Mouse (Mus musculus): ENCODE measurements at regions not wholly inside any gene's neighbourhood (a gene's known extent, or its start where the extent isn't known, plus 50 kb on each side); places are given as distances from the start of the nearest gene placed in this dataset.

GRCm38 (mm10) chr17:79414006-79414405 is 59.1 kb upstream of the Cdc42ep3 start:
- no peak for ATAC-seq (ENCODE audit: poor library complexity, severe bottlenecking)

- ATAC-seq (ENCODE audit: poor library complexity, severe bottlenecking): no peak
Observed at GRCm38 (mm10) chr17:79417953-79418352, 63.1 kb upstream of the Cdc42ep3 start.

GRCm38 (mm10) chr17:79421618-79422017 is 66.7 kb upstream of the Cdc42ep3 start:
- no peak for ATAC-seq (ENCODE audit: poor library complexity, severe bottlenecking)

DNA sequence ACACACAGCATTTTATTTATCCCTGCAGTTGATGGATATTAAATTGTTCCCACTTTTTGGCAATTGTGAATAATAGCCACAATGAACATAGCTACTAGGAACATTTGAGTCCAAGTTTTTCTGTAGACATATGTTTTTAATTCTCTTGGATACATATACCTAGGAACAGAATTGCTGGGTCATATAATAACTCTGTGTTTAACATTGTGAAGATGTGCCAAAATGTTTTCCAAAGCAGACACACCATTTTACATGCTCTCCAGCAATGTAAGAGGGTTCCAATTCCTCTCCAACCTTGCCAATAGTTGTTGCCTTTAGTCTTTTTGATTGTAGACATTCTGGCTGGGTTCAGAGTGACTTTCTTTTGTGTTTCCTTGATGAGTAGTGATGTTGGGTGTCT is 84.3 kb upstream of the Cdc42ep3 start:
- ATAC-seq (ENCODE audit: poor library complexity, severe bottlenecking): no peak

- peak; percentile 76 for ATAC-seq (ENCODE audit: poor library complexity, severe bottlenecking)
Observed at GRCm38 (mm10) chr17:79442507-79443115, 87.7 kb upstream of the Cdc42ep3 start.

DNA sequence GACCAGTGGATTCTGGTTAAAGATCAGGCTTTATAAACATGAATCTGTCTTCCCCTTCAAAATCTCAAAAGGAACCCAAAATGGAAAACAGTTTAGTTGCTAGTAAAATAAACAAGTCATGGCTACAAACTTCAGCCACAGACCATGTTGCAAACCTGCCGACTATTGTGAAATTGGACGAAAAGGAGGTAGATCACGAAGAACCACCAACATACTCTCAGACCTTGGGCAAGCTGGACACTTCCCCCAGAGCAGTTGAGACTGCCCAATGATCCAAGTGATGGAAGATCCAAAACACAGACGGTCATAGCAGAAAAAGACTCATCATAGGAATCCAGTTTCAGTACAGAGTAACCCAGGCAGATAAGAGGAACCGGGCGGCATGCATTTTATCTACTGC is 92.3 kb upstream of the Cdc42ep3 start:
- ATAC-seq (ENCODE audit: poor library complexity, severe bottlenecking): peak; percentile 64

- ATAC-seq (ENCODE audit: poor library complexity, severe bottlenecking): no peak
Observed at GRCm38 (mm10) chr17:79451141-79451860, 96.4 kb upstream of the Cdc42ep3 start.

- ATAC-seq (ENCODE audit: poor library complexity, severe bottlenecking): no peak
Observed at GRCm38 (mm10) chr17:79453825-79454224, 98.9 kb upstream of the Cdc42ep3 start.

- no peak for ATAC-seq (ENCODE audit: poor library complexity, severe bottlenecking)
Observed at GRCm38 (mm10) chr17:79454526-79454925, 99.6 kb upstream of the Cdc42ep3 start.

DNA sequence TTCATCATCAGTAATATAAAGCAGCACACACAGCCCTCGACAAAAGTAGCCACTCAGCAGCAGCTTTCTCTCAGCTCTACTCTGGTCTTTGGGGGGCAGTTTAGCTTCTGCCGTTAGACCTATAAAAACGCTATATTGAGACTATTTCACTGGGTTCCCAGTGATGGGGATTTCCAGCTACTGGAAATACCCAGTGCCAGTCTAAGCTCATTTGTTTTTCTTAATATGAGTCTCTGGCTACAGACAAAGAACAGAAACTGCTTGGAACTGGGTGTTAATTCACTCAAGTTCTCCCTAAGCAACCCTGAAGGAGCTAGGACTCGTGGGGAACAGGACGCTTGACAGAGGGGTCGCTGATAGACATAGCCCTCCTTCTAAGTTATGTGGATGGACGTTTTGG is 100.3 kb upstream of the Cdc42ep3 start:
- no peak for ATAC-seq (ENCODE audit: poor library complexity, severe bottlenecking)

GRCm38 (mm10) chr17:79457636-79458035 is 102.7 kb upstream of the Cdc42ep3 start:
- no peak for ATAC-seq (ENCODE audit: poor library complexity, severe bottlenecking)

GRCm38 (mm10) chr17:79461681-79462091 is 106.8 kb upstream of the Cdc42ep3 start:
- ATAC-seq (ENCODE audit: poor library complexity, severe bottlenecking): no peak

DNA sequence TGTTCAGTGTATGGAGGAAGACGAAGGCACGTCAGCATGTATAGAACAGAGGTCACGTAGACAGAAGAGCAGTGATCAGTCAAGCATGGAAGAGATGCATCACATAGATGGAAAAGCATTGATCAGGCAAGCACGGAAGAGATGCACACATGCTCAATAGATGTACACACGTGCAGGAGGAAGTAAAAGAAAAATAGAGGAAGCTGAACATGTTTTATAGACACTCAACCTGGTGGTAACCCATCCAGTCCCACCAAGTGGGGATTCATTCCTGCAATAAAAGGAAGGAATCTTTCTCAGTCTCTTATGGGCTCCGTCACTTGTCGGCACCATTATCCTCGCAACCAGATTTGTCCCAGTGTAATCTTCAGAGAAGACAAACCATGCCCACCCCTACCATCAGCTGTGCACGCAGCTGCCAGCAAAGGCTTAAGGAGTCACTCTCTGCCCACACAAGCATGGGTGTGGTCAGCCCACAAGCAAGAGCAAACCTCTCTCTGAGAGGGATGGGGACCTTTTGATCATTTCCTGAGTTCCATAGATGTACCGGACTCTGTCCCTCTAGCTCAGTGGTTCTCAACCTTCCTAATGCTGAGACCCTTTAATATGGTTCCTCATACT is 108.3 kb upstream of the Cdc42ep3 start:
- peak; percentile 69 for ATAC-seq (ENCODE audit: poor library complexity, severe bottlenecking)

DNA sequence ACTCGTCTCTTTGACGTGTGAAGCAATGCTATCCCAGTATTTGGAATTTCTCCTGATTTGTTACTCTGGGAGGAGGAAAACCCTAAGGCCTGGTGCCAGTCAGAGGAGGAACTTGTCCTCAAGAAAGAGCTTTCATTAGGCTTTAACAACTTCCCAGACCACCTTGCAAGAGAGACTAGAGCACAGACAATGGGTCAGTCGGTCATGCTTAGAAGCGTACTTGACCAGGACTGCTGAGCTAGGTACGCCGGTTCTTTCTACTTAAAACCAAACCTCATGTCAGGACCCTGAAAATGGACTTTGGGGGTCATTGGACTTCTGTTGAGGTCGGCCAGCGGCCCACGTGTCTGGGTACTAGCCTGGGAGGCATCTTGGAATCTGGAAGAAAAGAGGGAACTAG is 110.8 kb upstream of the Cdc42ep3 start:
- ATAC-seq (ENCODE audit: poor library complexity, severe bottlenecking): no peak

GRCm38 (mm10) chr17:79471639-79472038 is 116.7 kb upstream of the Cdc42ep3 start:
- no peak for ATAC-seq (ENCODE audit: poor library complexity, severe bottlenecking)

- ATAC-seq (ENCODE audit: poor library complexity, severe bottlenecking): no peak
Observed at GRCm38 (mm10) chr17:79472106-79472995, 117.5 kb upstream of the Cdc42ep3 start.

DNA sequence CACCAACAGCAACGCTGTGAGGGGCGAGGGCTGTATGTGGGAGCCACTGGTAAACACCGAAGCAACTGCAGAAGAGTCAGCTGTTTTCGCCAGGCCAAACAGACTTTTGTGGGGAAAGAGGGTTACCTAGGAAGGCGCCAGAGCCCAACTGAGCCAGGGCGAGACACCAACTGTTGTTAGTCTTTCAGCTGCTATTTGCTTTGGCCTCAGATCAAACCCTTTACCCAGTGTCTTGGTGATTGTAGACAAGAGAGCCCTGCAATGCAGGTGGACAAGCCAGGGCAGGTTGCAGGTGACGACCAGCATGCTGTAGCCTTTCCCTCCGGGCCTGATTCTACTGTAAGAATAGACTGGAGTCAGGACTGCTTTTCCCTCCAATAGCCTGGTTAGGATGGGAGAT is 121.8 kb upstream of the Cdc42ep3 start:
- ATAC-seq (ENCODE audit: poor library complexity, severe bottlenecking): no peak

DNA sequence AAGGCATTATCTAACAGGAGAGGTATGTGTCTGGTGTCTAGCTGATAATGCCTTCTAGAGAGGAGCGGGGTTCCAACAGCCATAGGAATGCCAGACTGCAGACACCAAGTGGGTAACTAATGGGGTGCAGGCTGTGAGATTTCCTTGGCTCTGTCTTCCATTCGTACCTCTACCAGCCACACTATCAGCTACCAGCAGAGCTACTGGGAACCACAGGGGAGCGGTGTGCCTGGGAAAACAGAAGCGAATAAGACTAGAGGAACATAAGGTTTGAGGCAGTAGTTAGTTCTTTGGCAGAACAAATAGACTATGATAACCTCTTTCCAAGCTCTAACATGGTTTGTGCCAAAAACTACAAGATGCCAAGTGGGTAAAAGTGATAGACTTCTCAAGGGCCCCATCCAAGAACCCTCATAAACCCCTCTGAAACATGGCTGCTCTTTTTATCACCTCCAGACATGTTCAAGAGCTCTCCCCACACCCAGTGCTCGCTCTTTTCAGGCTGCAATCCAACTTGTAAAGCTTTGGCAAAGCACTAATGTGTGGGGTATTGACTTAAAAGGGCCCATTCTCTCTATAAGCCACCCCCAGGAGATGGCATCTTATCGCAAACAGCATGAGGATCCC is 126.3 kb upstream of the Cdc42ep3 start:
- no peak for ATAC-seq (ENCODE audit: poor library complexity, severe bottlenecking)

GRCm38 (mm10) chr17:79481936-79482335 is 127.0 kb upstream of the Cdc42ep3 start:
- ATAC-seq (ENCODE audit: poor library complexity, severe bottlenecking): peak; percentile 80

- ATAC-seq (ENCODE audit: poor library complexity, severe bottlenecking): peak; percentile 89
Observed at GRCm38 (mm10) chr17:79485239-79485638, 126.4 kb upstream of the Rmdn2 start.

DNA sequence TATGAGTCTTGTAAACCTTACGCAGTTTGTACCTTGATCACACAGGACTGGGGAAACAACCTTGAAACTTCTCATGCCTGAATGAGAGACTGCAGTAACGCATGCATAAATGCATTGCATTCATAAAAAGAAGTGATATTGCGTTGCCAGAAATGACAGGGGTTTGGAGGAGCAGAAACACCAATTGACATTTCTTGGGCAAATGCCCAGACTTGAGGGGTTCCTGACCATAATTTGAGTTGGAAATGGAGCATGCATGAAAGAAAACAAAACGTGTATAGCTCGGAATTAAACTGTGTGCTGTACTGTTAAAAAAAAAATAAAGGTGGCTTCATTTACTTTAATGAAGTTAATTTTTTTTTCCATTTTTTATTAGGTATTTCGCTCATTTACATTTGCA is 122.4 kb upstream of the Rmdn2 start:
- ATAC-seq (ENCODE audit: poor library complexity, severe bottlenecking): no peak
